Mouse (Mus musculus) kidney, embryonic 16.5 days (tissue): ENCODE measurements around the gene Cars2. TPM values are rescaled to one million over a fixed set of nuclear protein-coding genes. Genes with fewer than 3 reads are reported as not detected.

Experiments used
- ATAC-seq: fragments of 200-750 bp; cut with Nextera tagmentation; 2 replicates; pipeline ENCODE4 v1.8.0; 2017; ENCODE audit warnings: moderate TSS enrichment; ENCODE audit not compliant: low FRiP score, low TSS enrichment
- H3K27ac ChIP-seq: fragments of 300-500 bp; sonication (generic); 2 replicates; pipeline ENCODE4 v1.5.1; 2014; ENCODE audit warnings: low read length
- H3K27me3 ChIP-seq: fragments of 300-500 bp; sonication (generic); 2 replicates; pipeline ENCODE4 v1.6.1; 2014; ENCODE audit warnings: low read length, control low read depth, mixed read lengths; ENCODE audit not compliant: insufficient read depth
- H3K36me3 ChIP-seq: fragments of 300-500 bp; sonication (generic); 2 replicates; pipeline ENCODE4 v1.6.1; 2014; ENCODE audit warnings: low read length, control low read depth, mixed read lengths; ENCODE audit not compliant: insufficient read depth
- H3K4me1 ChIP-seq: fragments of 300-500 bp; sonication (generic); 2 replicates; pipeline ENCODE4 v1.6.1; 2014; ENCODE audit warnings: low read length, control low read depth, mixed read lengths; ENCODE audit not compliant: insufficient read depth
- H3K4me2 ChIP-seq: fragments of 300-500 bp; sonication (generic); replicated peaks from 2 replicates; pipeline ENCODE4 v1.6.1; 2014; ENCODE audit warnings: low read depth, low read length
- H3K4me3 ChIP-seq: fragments of 300-500 bp; sonication (generic); 2 replicates; pipeline ENCODE4 v1.5.1; 2014; ENCODE audit warnings: mild to moderate bottlenecking, low read length
- H3K9ac ChIP-seq: fragments of 300-500 bp; sonication (generic); replicated peaks from 2 replicates; pipeline ENCODE4 v1.6.1; 2014; ENCODE audit warnings: low read length
- H3K9me3 ChIP-seq: fragments of 300-500 bp; sonication (generic); 2 replicates; pipeline ENCODE4 v1.6.1; 2016; ENCODE audit warnings: low read length, control low read depth
- WGBS: fragments of 180-500 bp; shearing (Covaris S2); extraction: QIAGEN DNeasy Blood & Tissue Kit; methylation state at CpG from one replicate; pipeline ENCODE4 v1.1.7; 2014; 5-methylcytosine and 5-hydroxymethylcytosine counted together
- polyA plus RNA-seq: library from polyadenylated mRNA; unstranded; fragments of >200 nt; fragmentation: Nextera tagmentation; extraction: Ambion mirVana; gene quantifications from 2 replicates; pipeline ENCODE4 v1.2.1, GENCODE M21; 2015

Cars2 gene
- polyA plus RNA-seq = 27.0 and 27.3 TPM in 2 replicates

- under 1% methylated on average over 53 of the region's 53 CpGs for WGBS
- peak; percentile 81 for ATAC-seq
These were observed at the start of gene Cars2 for GRCm38 (mm10) chr8:11550281-11550948. Gene Cars2 (minus strand): TSS chr8:11550783.

GRCm38 (mm10) chr8:11593222-11593884 lies 42.8 kb upstream of the Cars2 start:
- ATAC-seq = 0 out of 2 replicates have a peak, but pooled peaks have one; percentile 42

More at GRCm38 (mm10) chr8:11550281-11550948, at the start of gene Cars2:
- Histone ChIP-seq H3K27ac (peak within 1 kb of the TSS; percentile 93), H3K4me1 (peaks cover 20% of the 10 kb centered on the region), H3K4me3 (peak within 1 kb of the TSS; percentile 81), H3K4me2 (peak within 1 kb of the TSS; percentile 67), H3K36me3 (peaks cover 10% of the 10 kb centered on the region; the same call in 1 of the 2 replicates), H3K9ac (peak within 1 kb of the TSS; percentile 89), H3K27me3 (no peaks in the 10 kb centered on the region), H3K9me3 (no peaks in the 10 kb centered on the region)

GRCm38 (mm10) chr8:11592296-11592695 lies 41.7 kb upstream of the Cars2 start:
- H3K9me3 ChIP-seq = 0 out of 2 replicates have a peak, but pooled peaks cover 4% of the 10 kb centered on the region
- 45% methylated on average over 13 of the region's 13 CpGs for WGBS
- no peak overlapping the region for H3K4me2 ChIP-seq
- H3K9ac ChIP-seq = no peak overlapping the region
- no peaks in the 10 kb centered on the region for H3K27me3 ChIP-seq
- H3K4me3 ChIP-seq = no peak overlapping the region
- H3K36me3 ChIP-seq = no peaks in the 10 kb centered on the region
- peaks cover 5% of the 10 kb centered on the region; the same call in 1 of the 2 replicates for H3K4me1 ChIP-seq
- no peak overlapping the region for H3K27ac ChIP-seq
- no peak for ATAC-seq

More at GRCm38 (mm10) chr8:11593222-11593884, 42.8 kb upstream of the Cars2 start:
- Histone ChIP-seq H3K4me3 (no peak overlapping the region), H3K4me2 (no peak overlapping the region), H3K9ac (no peak overlapping the region), H3K27me3 (no peaks in the 10 kb centered on the region), H3K27ac (no peak overlapping the region), H3K9me3 (0 out of 2 replicates have a peak, but pooled peaks cover 4% of the 10 kb centered on the region), H3K4me1 (peaks cover 5% of the 10 kb centered on the region; the same call in 1 of the 2 replicates), H3K36me3 (no peaks in the 10 kb centered on the region)
- WGBS = 63% methylated on average over 12 of the region's 12 CpGs

- Histone ChIP-seq H3K36me3 (no peaks in the 10 kb centered on the region), H3K4me2 (no peak overlapping the region), H3K4me1 (peaks cover 5% of the 10 kb centered on the region; the same call in 1 of the 2 replicates), H3K9me3 (0 out of 2 replicates have a peak, but pooled peaks cover 3% of the 10 kb centered on the region), H3K4me3 (no peak overlapping the region), H3K27me3 (no peaks in the 10 kb centered on the region), H3K27ac (no peak overlapping the region), H3K9ac (no peak overlapping the region)
- WGBS = 86% methylated on average over 4 of the region's 4 CpGs
- no peak for ATAC-seq
These were observed 41.3 kb upstream of the Cars2 start for GRCm38 (mm10) chr8:11591837-11592236.

- H3K36me3 ChIP-seq = no peaks in the 10 kb centered on the region
- no peak for ATAC-seq
- H3K9me3 ChIP-seq = no peaks in the 10 kb centered on the region
- no peak overlapping the region for H3K9ac ChIP-seq
- H3K4me3 ChIP-seq = no peak overlapping the region
- no peak overlapping the region for H3K27ac ChIP-seq
- H3K27me3 ChIP-seq = no peaks in the 10 kb centered on the region
- peaks cover 8% of the 10 kb centered on the region; the same call in 1 of the 2 replicates for H3K4me1 ChIP-seq
- 50% methylated on average over 2 of the region's 2 CpGs for WGBS
- no peak overlapping the region for H3K4me2 ChIP-seq
These were observed 35.8 kb upstream of the Cars2 start for GRCm38 (mm10) chr8:11586374-11586745.

- 62% methylated on average over 21 of the region's 21 CpGs for whole genome bisulfite sequencing
- peak; percentile 35; the same call in 1 of the 2 replicates for ATAC-seq
- no peak overlapping the region for H3K4me3 ChIP-seq
These were observed 35.2 kb upstream of the Cars2 start for GRCm38 (mm10) chr8:11585513-11586373.

GRCm38 (mm10) chr8:11575604-11576384 lies 25.2 kb upstream of the Cars2 start:
- Histone ChIP-seq H3K27ac (no peak overlapping the region), H3K4me2 (no peak overlapping the region), H3K9me3 (no peaks in the 10 kb centered on the region), H3K4me1 (peaks cover 17% of the 10 kb centered on the region), H3K27me3 (no peaks in the 10 kb centered on the region), H3K9ac (no peak overlapping the region; the same call in 1 of the 2 replicates), H3K36me3 (no peaks in the 10 kb centered on the region), H3K4me3 (no peak overlapping the region)
- WGBS = 44% methylated on average over 16 of the region's 16 CpGs
- ATAC-seq = peak; percentile 64; the same call in 1 of the 2 replicates

More at GRCm38 (mm10) chr8:11585513-11586373, 35.2 kb upstream of the Cars2 start:
- Histone ChIP-seq H3K27me3 (no peaks in the 10 kb centered on the region), H3K4me1 (peaks cover 8% of the 10 kb centered on the region; the same call in 1 of the 2 replicates), H3K9ac (no peak overlapping the region), H3K9me3 (no peaks in the 10 kb centered on the region), H3K4me2 (no peak overlapping the region), H3K27ac (no peak overlapping the region), H3K36me3 (no peaks in the 10 kb centered on the region)

- no peak overlapping the region for H3K4me2 ChIP-seq
- H3K4me3 ChIP-seq = no peak overlapping the region
- 41% methylated on average over 9 of the region's 9 CpGs for WGBS
- H3K9ac ChIP-seq = no peak overlapping the region
- H3K36me3 ChIP-seq = no peaks in the 10 kb centered on the region
- H3K9me3 ChIP-seq = no peaks in the 10 kb centered on the region
- H3K4me1 ChIP-seq = peaks cover 17% of the 10 kb centered on the region
- H3K27me3 ChIP-seq = no peaks in the 10 kb centered on the region
- ATAC-seq = no peak; the same call in 1 of the 2 replicates
- H3K27ac ChIP-seq = peak overlapping the region; percentile 56; the same call in 1 of the 2 replicates
These were observed 24.5 kb upstream of the Cars2 start for GRCm38 (mm10) chr8:11574911-11575603.
